Mouse (Mus musculus) embryonic facial prominence, embryonic 11.5 days (tissue): ENCODE results near the gene Ptbp2. TPM values are rescaled to one million over a fixed set of nuclear protein-coding genes. Genes with fewer than 3 reads are reported as not detected.

Experiments used
- ATAC-seq: fragments of 200-750 bp; cut with Nextera tagmentation; replicated peaks from 2 replicates; pipeline ENCODE4 v1.8.0; 2017; ENCODE audit warnings: low read depth; ENCODE audit not compliant: insufficient number of reproducible peaks, low FRiP score, low TSS enrichment
- DNase-seq: peaks from one replicate; pipeline ENCODE4 v3.0.0-alpha.2; 2015; ENCODE audit warnings: low spot score
- H3K27ac ChIP-seq: fragments of 300-500 bp; sonication (generic); replicated peaks from 2 replicates; pipeline ENCODE4 v1.5.1; 2014; ENCODE audit warnings: mild to moderate bottlenecking, low read depth, low read length, control low read depth
- H3K27me3 ChIP-seq: fragments of 300-500 bp; sonication (generic); 2 replicates; pipeline ENCODE4 v1.6.1; 2014; ENCODE audit warnings: mild to moderate bottlenecking, low read length, moderate library complexity, mixed read lengths; ENCODE audit not compliant: control insufficient read depth, insufficient read depth
- H3K36me3 ChIP-seq: fragments of 300-500 bp; sonication (generic); replicated peaks from 2 replicates; pipeline ENCODE4 v1.6.1; 2014; ENCODE audit warnings: low read depth, mild to moderate bottlenecking, low read length, moderate library complexity, mixed read lengths; ENCODE audit not compliant: control insufficient read depth, insufficient read depth
- H3K4me1 ChIP-seq: fragments of 300-500 bp; sonication (generic); 2 replicates; pipeline ENCODE4 v1.6.1; 2014; ENCODE audit warnings: low read length, mixed read lengths; ENCODE audit not compliant: control insufficient read depth, insufficient read depth
- H3K4me2 ChIP-seq: fragments of 300-500 bp; sonication (generic); 2 replicates; pipeline ENCODE4 v1.6.1; 2014; ENCODE audit warnings: low read depth, mild to moderate bottlenecking, control low read depth, low read length, moderate library complexity
- H3K4me3 ChIP-seq: fragments of 300-500 bp; sonication (generic); 2 replicates; pipeline ENCODE4 v1.5.1; 2014; ENCODE audit warnings: low read depth, low read length, control low read depth
- H3K9ac ChIP-seq: fragments of 300-500 bp; sonication (generic); replicated peaks from 2 replicates; pipeline ENCODE4 v1.6.1; 2014; ENCODE audit warnings: mild to moderate bottlenecking, control low read depth, low read length
- H3K9me3 ChIP-seq: fragments of 300-500 bp; sonication (generic); replicated peaks from 2 replicates; pipeline ENCODE4 v1.6.1; 2016; ENCODE audit warnings: mild to moderate bottlenecking, low read length, inconsistent platforms, mixed read lengths; ENCODE audit not compliant: control insufficient read depth
- WGBS: fragments of 180-500 bp; shearing (Covaris S2); extraction: QIAGEN DNeasy Blood & Tissue Kit; methylation state at CpG from one replicate; pipeline ENCODE4 v1.1.7; 2014; 5-methylcytosine and 5-hydroxymethylcytosine counted together
- polyA plus RNA-seq: library from polyadenylated mRNA; unstranded; fragments of >200 nt; fragmentation: Nextera tagmentation; extraction: Ambion mirVana; gene quantifications from 2 replicates; pipeline ENCODE4 v1.2.1, GENCODE M21; 2014

Gene Ptbp2
- 240 and 263 TPM in 2 replicates for polyA plus RNA-seq

DNA sequence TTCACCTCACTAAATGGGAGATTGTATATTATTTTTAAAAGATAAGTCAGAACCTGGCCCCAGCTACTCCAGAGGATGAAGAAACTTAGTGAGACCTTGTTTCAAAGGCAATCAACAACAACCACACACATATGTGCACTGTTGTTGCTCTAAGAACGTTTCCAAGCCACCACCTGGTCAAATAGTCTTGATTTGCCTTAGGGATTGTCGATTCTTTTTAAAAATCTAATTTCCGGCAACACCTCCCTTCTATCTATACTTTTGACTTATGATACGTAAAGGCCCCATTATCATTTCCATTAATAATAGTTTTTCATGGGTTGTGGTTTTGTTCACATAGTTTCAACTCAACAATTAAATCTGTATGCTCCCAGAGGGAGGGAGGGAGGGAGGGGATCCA lies at the start of gene Ptbp2:
Ptbp2 (minus strand) TSS at position 101 of the 400 bp plus-strand sequence.
- Histone ChIP-seq H3K9me3 (no peaks in the 10 kb centered on the region), H3K9ac (peak within 1 kb of the TSS; percentile 100), H3K36me3 (no peaks in the 10 kb centered on the region), H3K4me3 (peak within 1 kb of the TSS; percentile 95), H3K27me3 (no peaks in the 10 kb centered on the region), H3K4me1 (no peaks in the 10 kb centered on the region), H3K4me2 (peak within 1 kb of the TSS; percentile 50), H3K27ac (peak within 1 kb of the TSS; percentile 99)
- no peak for ATAC-seq
- WGBS, result 83% methylated on average over 4 of the region's 4 CpGs
- no peak for DNase-seq

GRCm38 (mm10) chr3:119814678-119815077 lies 30.4 kb upstream of the Ptbp2 start:
- ATAC-seq (no peak), DNase-seq (no peak)
- Histone ChIP-seq H3K9ac (no peak overlapping the region), H3K27me3 (no peaks in the 10 kb centered on the region), H3K27ac (no peak overlapping the region), H3K9me3 (no peaks in the 10 kb centered on the region), H3K4me1 (no peaks in the 10 kb centered on the region), H3K4me2 (no peak overlapping the region), H3K4me3 (no peak overlapping the region), H3K36me3 (no peaks in the 10 kb centered on the region)
- 60% methylated on average over 1 of the region's 1 CpGs for WGBS

- ATAC-seq (no peak), DNase-seq (no peak)
- no peak overlapping the region for H3K9ac ChIP-seq
- H3K27me3 ChIP-seq, result no peaks in the 10 kb centered on the region
- H3K27ac ChIP-seq, result no peak overlapping the region
- H3K4me1 ChIP-seq, result no peaks in the 10 kb centered on the region
- no peak overlapping the region for H3K4me2 ChIP-seq
- no peaks in the 10 kb centered on the region for H3K36me3 ChIP-seq
- no peak overlapping the region for H3K4me3 ChIP-seq
- 81% methylated on average over 6 of the region's 7 CpGs for WGBS
- H3K9me3 ChIP-seq, result no peaks in the 10 kb centered on the region
Measured at GRCm38 (mm10) chr3:119806123-119806522, 21.9 kb upstream of the Ptbp2 start.

- H3K9me3 ChIP-seq, result no peaks in the 10 kb centered on the region
- H3K27ac ChIP-seq, result no peak overlapping the region
- no peak overlapping the region for H3K4me3 ChIP-seq
- H3K36me3 ChIP-seq, result no peaks in the 10 kb centered on the region
- H3K4me2 ChIP-seq, result no peak overlapping the region
- ATAC-seq (no peak), DNase-seq (no peak)
- no peaks in the 10 kb centered on the region for H3K27me3 ChIP-seq
- H3K4me1 ChIP-seq, result no peaks in the 10 kb centered on the region
- H3K9ac ChIP-seq, result no peak overlapping the region
- 85% methylated on average over 9 of the region's 9 CpGs for WGBS
Measured at GRCm38 (mm10) chr3:119794677-119795365, 10.6 kb upstream of the Ptbp2 start.

GRCm38 (mm10) chr3:119782946-119783701 lies 1.1 kb downstream of the Ptbp2 start:
- Histone ChIP-seq H3K36me3 (no peaks in the 10 kb centered on the region), H3K9ac (peak overlapping the region; percentile 100), H3K4me1 (no peaks in the 10 kb centered on the region), H3K4me3 (peak overlapping the region; percentile 95), H3K27me3 (no peaks in the 10 kb centered on the region), H3K9me3 (no peaks in the 10 kb centered on the region), H3K27ac (peak overlapping the region; percentile 99), H3K4me2 (peak overlapping the region; percentile 50)
- peak; percentile 86 for ATAC-seq
- DNase-seq, result peak; percentile 91
- under 1% methylated on average over 45 of the region's 89 CpGs for WGBS

- ATAC-seq (peak; percentile 67), DNase-seq (peak; percentile 67)
- peak overlapping the region; percentile 95 for H3K4me3 ChIP-seq
- no peaks in the 10 kb centered on the region for H3K36me3 ChIP-seq
- no peaks in the 10 kb centered on the region for H3K4me1 ChIP-seq
- no peaks in the 10 kb centered on the region for H3K27me3 ChIP-seq
- H3K27ac ChIP-seq, result peak overlapping the region; percentile 99
- WGBS, result under 1% methylated on average over 59 of the region's 63 CpGs
- peak overlapping the region; percentile 100 for H3K9ac ChIP-seq
- H3K4me2 ChIP-seq, result peak overlapping the region; percentile 50
- no peaks in the 10 kb centered on the region for H3K9me3 ChIP-seq
Measured at GRCm38 (mm10) chr3:119782022-119782945, 2.0 kb downstream of the Ptbp2 start.

- Histone ChIP-seq H3K9ac (no peak overlapping the region), H3K4me1 (no peaks in the 10 kb centered on the region), H3K36me3 (no peaks in the 10 kb centered on the region), H3K27ac (no peak overlapping the region), H3K9me3 (no peaks in the 10 kb centered on the region), H3K4me2 (peak overlapping the region; percentile 44), H3K27me3 (no peaks in the 10 kb centered on the region), H3K4me3 (peak overlapping the region; percentile 20)
- no peak for DNase-seq
- no peak for ATAC-seq
Measured at GRCm38 (mm10) chr3:119780876-119781275, 3.4 kb downstream of the Ptbp2 start.
